In genomic region chr8:4411126-4411525, GRCm38 (mm10) we compare ENCODE assay signal across 13 mouse cellular contexts.
DNase-seq lines count a peak whose midpoint lies in the region; ATAC-seq lines count a peak whose summit lies in the region.
"Had no signal": no experiment of that assay in that cellular context is flagged by ENCODE, and none has a peak within 500 bp of the region (broad histone marks: within the 10 kb centered on the region; RNA-seq: fewer than 3 reads in every experiment).

No protein-coding gene starts in this region.

- peak; percentile 60; the same call in 1 of the 2 replicates for ATAC-seq in frontal cortex, adult (ENCODE audit: low TSS enrichment)

- DNase-seq in frontal cortex, postnatal 10 days (ENCODE audit: low spot score in 2 of 2) = no peak
- DNase-seq in layer of hippocampus, adult 11-12 months (ENCODE audit: low spot score) = peak; percentile 16
- no peak for DNase-seq in layer of hippocampus, adult 8-10 months (ENCODE audit: low spot score in 2 of 2)
- DNase-seq in retina, postnatal 1 day = peak; percentile 76
- no peak for DNase-seq in retina, embryonic 14.5 days (ENCODE audit: low spot score)
- DNase-seq in layer of hippocampus, postnatal 36 days = peak; percentile 14
- no peak for DNase-seq in embryo, embryonic 9.5 days (ENCODE audit: extremely low spot score)
- DNase-seq: adrenal gland, adult 2 months; B cell, adult 2 months; gastrocnemius, postnatal 36 days; kidney, adult 2 months; kidney, postnatal 36 days had no signal

Comparison
In these comparisons a context has a peak if more than half of its experiments do, and no peak if none do; other contexts are left out.
1. DNase-seq: peak in layer of hippocampus, adult 11-12 months (single experiment), retina, postnatal 1 day (single experiment) and layer of hippocampus, postnatal 36 days (2 of 2); none in frontal cortex, postnatal 10 days (0 of 2), layer of hippocampus, adult 8-10 months (0 of 2), retina, embryonic 14.5 days (single experiment) and embryo, embryonic 9.5 days (single experiment).